Mouse (Mus musculus) induced T-regulatory cell, adult 2 months (primary cell): ENCODE results near the gene Gm45337.

Experiments
- DNase-seq: peaks from one replicate; pipeline ENCODE4 v3.0.0-alpha.2; 2012; ENCODE audit warnings: low read depth

Gene Gm45337

DNA sequence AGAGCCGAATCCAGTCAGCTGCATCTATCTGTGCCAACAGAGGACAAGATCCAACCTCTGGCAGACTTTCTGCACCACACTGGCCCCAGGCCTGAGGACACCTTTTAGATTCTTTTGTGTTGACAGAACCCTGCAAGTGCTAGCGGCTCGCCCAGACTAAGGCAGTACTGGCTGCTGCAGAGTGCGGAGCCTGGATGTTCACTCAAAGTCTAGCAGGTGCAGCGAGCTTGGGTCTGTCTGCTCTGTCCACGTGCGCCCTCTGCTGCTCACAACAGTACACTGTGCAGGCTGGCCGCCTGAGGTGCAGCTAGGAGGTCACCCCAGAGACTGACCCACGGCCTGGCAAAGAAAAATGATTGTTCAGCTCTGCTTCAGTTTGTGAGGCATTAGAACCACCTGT is 46.6 kb downstream of the Gm45337 start:
- peak; percentile 83 for DNase-seq

DNA sequence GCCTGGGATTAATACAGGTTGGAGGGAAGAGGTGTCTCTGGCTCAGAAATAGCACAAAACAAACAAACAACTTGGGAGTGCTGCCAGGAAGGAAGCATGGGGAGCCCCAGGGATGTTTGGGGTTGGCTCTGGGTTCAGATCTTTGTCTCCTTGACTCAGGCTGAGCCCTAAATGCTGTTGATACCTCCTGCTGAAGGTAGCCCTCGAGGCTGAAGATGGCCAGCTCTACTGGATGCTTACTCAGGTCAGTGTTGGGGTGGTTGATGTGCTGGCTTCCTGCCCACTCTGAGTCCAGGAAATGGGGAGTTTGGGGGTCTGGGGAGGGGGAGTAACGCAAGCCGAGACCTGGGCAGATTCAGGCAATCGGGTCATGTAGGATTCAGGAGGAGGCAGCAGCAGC is 47.7 kb downstream of the Gm45337 start:
- no peak for DNase-seq

DNA sequence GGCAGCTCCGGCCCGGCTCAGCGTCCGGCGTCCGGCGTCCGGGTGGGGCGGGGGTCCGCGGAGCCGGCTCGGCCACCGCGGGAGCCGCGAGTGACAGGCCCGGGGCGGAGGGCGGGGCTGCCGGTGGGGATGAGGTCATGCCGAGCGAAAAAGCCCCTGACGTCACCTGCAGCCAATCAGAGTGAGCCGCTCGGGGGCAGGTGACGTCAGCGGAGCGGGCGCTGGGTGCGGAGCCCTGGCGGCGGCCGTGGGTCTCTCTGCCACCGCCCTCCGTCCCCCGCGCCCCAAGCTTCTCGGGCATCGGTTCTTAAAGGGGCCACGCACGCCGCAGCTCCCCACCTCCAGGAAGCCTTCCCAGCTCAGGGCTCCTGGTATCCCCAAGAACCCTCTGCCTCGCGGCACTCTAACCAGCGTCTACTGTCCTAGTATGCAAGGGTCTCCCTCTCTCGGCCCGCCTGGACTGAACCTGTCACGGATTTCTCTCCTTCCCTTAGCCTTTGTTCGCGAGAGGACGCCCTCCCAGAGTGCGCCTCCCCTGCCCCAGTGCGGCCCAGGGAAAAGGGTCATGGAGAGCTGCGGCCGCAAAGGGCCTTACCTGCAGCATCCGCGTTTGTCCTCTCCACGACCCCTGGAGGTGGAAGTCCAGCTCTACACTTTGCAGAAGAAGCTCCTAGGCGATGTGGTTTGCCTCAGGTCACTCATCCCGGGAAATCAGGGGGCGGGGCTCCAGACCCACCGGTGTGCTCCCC is 49.0 kb downstream of the Gm45337 start, which contains the start of gene Dusp8:
TSS of gene Dusp8 (minus strand) at position 661 of the 749 bp plus-strand sequence.
- peak; percentile 94 for DNase-seq

DNA sequence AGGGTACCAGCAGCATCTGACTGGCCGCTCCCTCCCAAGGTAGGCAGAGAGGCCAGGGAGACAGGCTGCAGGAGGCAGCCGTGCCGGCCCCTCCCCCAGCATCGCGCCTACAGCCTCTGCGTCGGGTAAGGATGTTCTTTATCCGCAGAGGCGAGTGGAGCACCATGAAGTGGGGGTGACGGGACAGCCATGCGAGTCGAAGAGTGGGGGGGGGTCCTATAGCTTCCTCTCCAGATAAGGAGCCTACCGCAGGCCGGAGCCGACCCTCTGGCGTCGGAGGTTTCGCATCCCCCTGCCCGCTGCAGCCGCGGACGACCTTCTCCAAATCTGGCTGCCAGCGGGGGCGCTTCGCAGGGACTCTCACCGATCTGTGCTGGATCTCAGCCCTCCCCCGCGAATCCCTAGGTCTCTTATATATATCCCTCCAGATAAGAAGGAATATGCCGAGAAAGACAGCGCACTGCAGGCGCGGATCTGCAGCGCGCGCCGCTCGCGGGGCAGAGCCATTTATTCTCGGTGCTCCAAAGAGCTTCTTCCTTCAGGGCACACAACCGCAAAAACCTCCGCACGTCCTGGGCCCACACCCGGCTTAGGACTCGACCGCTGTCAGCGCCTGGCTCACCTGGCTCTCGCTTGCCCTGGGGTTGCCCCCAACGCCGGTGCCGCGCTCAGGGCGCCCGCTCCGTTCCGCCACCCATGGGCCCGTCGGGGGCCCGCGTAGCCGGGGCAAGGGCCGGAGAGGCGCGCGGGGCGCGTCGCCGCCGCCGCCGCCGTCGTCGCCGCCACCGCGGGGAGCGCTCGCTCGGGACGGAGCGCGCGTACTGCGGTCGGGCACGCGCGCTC is 49.9 kb downstream of the Gm45337 start:
- peak; percentile 55 for DNase-seq

DNA sequence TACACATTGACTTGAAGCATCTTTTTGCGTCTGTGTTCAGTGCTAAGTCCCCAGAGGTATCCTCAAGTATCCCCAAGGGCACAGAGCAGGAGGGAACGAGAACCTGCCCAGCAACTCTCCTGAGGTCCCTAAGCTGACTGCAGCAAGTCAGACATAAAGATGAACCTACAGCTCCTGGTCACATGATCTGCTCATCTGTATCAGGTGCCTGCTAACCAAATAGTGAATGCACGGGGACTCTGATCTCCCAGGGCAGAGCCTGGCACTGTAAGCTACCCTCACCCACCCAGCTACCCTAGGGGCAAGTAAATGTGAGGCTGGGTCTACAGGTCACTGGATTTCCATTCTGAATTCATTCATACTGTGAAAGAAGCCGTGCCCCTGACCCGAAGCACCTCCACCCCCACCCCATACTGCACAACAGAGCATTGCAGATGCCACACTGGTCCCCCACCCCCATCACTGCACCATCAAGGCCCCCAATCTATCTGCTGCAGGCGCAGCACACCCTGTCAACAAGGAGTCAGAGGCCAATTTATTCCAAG is 50.6 kb downstream of the Gm45337 start:
- DNase-seq = peak; percentile 21
